Mouse (Mus musculus) thymus, postnatal 10 days (tissue): ENCODE data around the gene Jakmip3.

ENCODE experiments used
- DNase-seq, 2 experiments: peaks; one replicate each; pipeline ENCODE4 v3.0.0; 2021; ENCODE audit warnings: low spot score in 2 of 2

The Jakmip3 gene

GRCm38 (mm10) chr7:138947741-138948140, 7.2 kb downstream of the Jakmip3 start:
- no peak for DNase-seq

GRCm38 (mm10) chr7:138948309-138948708, 7.8 kb downstream of the Jakmip3 start:
- no peak for DNase-seq

- no peak for DNase-seq
These were observed 15.3 kb downstream of the Jakmip3 start for GRCm38 (mm10) chr7:138955787-138956186.

GRCm38 (mm10) chr7:138957106-138957505, 16.6 kb downstream of the Jakmip3 start:
- no peak for DNase-seq

GRCm38 (mm10) chr7:138959747-138960146, 19.2 kb downstream of the Jakmip3 start:
- DNase-seq = no peak

GRCm38 (mm10) chr7:138963756-138964155, 23.2 kb downstream of the Jakmip3 start:
- DNase-seq = no peak

- no peak for DNase-seq
These were observed 27.6 kb downstream of the Jakmip3 start for GRCm38 (mm10) chr7:138968010-138968620.

GRCm38 (mm10) chr7:138977510-138977909, 37.0 kb downstream of the Jakmip3 start:
- DNase-seq = no peak

- DNase-seq = no peak
These were observed 44.0 kb downstream of the Jakmip3 start for GRCm38 (mm10) chr7:138984576-138984975.

- no peak for DNase-seq
These were observed 48.6 kb downstream of the Jakmip3 start for GRCm38 (mm10) chr7:138989156-138989555.

GRCm38 (mm10) chr7:139002692-139003091, 62.2 kb downstream of the Jakmip3 start:
- no peak for DNase-seq

- DNase-seq = no peak
These were observed 62.7 kb downstream of the Jakmip3 start for GRCm38 (mm10) chr7:139003250-139003649.

- no peak for DNase-seq
These were observed 69.4 kb downstream of the Jakmip3 start for GRCm38 (mm10) chr7:139009786-139010502.

- peak in 1 of 2 experiments; percentile 45 for DNase-seq
These were observed 70.5 kb downstream of the Jakmip3 start for GRCm38 (mm10) chr7:139011027-139011426.

- DNase-seq = no peak
These were observed 71.1 kb downstream of the Jakmip3 start for GRCm38 (mm10) chr7:139011586-139011985.

- no peak for DNase-seq
These were observed 72.3 kb downstream of the Jakmip3 start for GRCm38 (mm10) chr7:139012767-139013369.

- DNase-seq = no peak
These were observed 74.6 kb downstream of the Jakmip3 start for GRCm38 (mm10) chr7:139015143-139015542.

GRCm38 (mm10) chr7:139016288-139016687, 75.8 kb downstream of the Jakmip3 start:
- no peak for DNase-seq

GRCm38 (mm10) chr7:139017249-139017903, 76.8 kb downstream of the Jakmip3 start:
- DNase-seq = no peak

- DNase-seq = no peak
These were observed 80.4 kb downstream of the Jakmip3 start for GRCm38 (mm10) chr7:139020884-139021283.

- no peak for DNase-seq
These were observed 80.8 kb downstream of the Jakmip3 start for GRCm38 (mm10) chr7:139021326-139021725.

GRCm38 (mm10) chr7:139027136-139027535, 86.6 kb downstream of the Jakmip3 start:
- no peak for DNase-seq
